Mouse (Mus musculus): ENCODE measurements around the gene Tspan18. TPM values are rescaled to one million over a fixed set of nuclear protein-coding genes. Genes with fewer than 3 reads are reported as not detected.

Gene Tspan18
- total RNA-seq, 1 experiment, result 1.4 TPM

DNA sequence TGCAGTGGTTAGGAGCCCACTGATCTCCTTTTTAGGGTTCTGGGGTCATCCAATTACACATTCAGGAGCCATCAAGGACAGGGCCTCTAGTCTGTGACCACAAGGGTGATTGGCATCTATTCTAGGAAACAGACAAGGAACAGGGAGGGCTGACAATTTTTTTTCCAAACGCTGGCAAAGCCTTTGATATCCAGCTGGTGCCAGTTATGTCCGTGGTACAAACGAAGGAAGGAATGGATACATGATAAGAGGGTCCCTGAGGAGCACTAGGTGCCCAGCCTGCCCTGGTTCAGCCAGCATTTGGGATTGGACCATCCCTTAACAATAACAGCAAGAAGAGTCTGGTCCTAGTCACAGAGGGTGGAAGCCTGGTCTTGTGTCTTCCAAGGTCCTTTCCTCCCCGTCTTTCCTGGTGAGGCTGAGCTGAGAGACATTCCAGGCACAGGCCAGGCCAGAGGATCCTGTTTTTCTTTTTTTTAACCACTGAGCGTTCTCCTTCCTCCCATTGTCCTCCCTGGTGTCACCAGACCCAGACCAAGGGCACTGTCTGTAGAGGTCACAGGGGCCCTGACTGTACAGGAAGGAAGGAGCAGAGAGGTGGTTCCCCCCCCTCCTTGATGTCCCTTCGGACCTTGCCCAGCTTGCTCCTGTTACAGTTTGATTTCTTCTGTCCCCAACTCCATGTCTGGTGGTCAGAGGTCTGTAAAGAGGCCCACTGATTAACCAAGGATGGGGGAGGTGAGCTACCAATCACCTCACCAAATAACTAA is 72.6 kb downstream of the Tspan18 start:
- Histone ChIP-seq H3K27ac (ENCODE audit: insufficient read depth, low read depth, low read length, poor library complexity, severe bottlenecking) (no peak overlapping the region), H3K9ac (ENCODE audit: insufficient read depth, low read depth, low read length, poor library complexity, severe bottlenecking) (no peak overlapping the region), H3K4me1 (ENCODE audit: control insufficient read depth in 2 of 2, insufficient read depth in 2 of 2, low read length in 2 of 2, poor library complexity in 1 of 2) (peaks cover 0 to 2% of the 10 kb centered on the region in 2 experiments; a peak in 1 of 4 replicates), H3K36me3 (ENCODE audit: control insufficient read depth, insufficient read depth, low read length, poor library complexity, severe bottlenecking) (no peaks in the 10 kb centered on the region), H3K9me3 (ENCODE audit: control insufficient read depth, insufficient read depth, low read depth, low read length) (no peaks in the 10 kb centered on the region), H3K4me3 (ENCODE audit: insufficient read depth in 1 of 2, low read depth in 1 of 2, low read length in 2 of 2, poor library complexity in 1 of 2, severe bottlenecking in 1 of 2) (no peak overlapping the region)
- DNase-seq (ENCODE audit: low read depth, low spot score), result no peak
- no peak for TF ChIP-seq ZC3H11A (IDR thresholded peaks at IDR 0.05; ENCODE audit: borderline replicate concordance, low read depth, low read length)
- TF ChIP-seq HCFC1 (IDR thresholded peaks at IDR 0.05; ENCODE audit: borderline replicate concordance, insufficient read depth, low read length), result no peak
- TF ChIP-seq CHD2 (IDR thresholded peaks at IDR 0.05; ENCODE audit: low read depth, low read length), result no peak
- 0 out of 2 replicates have a peak, but pooled peaks have one; percentile 40 for TF ChIP-seq ZNF384 (IDR thresholded peaks at IDR 0.05; ENCODE audit: low read depth, low read length)
- no peak for TF ChIP-seq MAFK (IDR thresholded peaks at IDR 0.05; ENCODE audit: insufficient read depth, low read depth, low read length)
- in situ Hi-C loops (cut with MboI; ENCODE audit: low sequenced_read_pairs in 2 of 2, unreplicated experiment in 2 of 2), result no loop called here

DNA sequence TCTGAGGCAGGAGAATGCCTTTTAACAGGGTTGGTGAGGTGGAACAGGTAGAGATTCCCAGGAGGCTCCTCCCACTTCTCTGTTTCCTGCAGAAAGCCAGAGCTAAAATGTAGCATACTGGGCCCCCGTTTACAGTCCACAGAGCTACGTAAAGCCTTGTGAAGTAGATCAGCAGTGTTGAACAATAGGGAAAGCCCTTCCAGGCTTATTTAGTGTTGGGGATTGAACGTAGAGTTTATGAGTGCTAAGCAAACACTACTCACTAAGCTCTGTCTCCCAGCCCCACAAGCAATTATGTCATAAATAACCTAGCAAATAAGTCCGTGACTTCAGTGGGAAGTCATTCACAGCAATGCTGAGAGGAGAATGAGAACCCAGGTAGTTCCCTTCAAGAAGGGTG is 76.7 kb downstream of the Tspan18 start:
- TF ChIP-seq ZC3H11A (IDR thresholded peaks at IDR 0.05; ENCODE audit: borderline replicate concordance, low read depth, low read length), result no peak
- TF ChIP-seq MAFK (IDR thresholded peaks at IDR 0.05; ENCODE audit: insufficient read depth, low read depth, low read length), result no peak
- TF ChIP-seq ZNF384 (IDR thresholded peaks at IDR 0.05; ENCODE audit: low read depth, low read length), result no peak
- no peak for TF ChIP-seq HCFC1 (IDR thresholded peaks at IDR 0.05; ENCODE audit: borderline replicate concordance, insufficient read depth, low read length)
- Histone ChIP-seq H3K4me1 (ENCODE audit: control insufficient read depth in 2 of 2, insufficient read depth in 2 of 2, low read length in 2 of 2, poor library complexity in 1 of 2) (peaks cover 0 to 2% of the 10 kb centered on the region in 2 experiments; a peak in 1 of 4 replicates), H3K36me3 (ENCODE audit: control insufficient read depth, insufficient read depth, low read length, poor library complexity, severe bottlenecking) (no peaks in the 10 kb centered on the region), H3K4me3 (ENCODE audit: insufficient read depth in 1 of 2, low read depth in 1 of 2, low read length in 2 of 2, poor library complexity in 1 of 2, severe bottlenecking in 1 of 2) (no peak overlapping the region), H3K9me3 (ENCODE audit: control insufficient read depth, insufficient read depth, low read depth, low read length) (no peaks in the 10 kb centered on the region), H3K9ac (ENCODE audit: insufficient read depth, low read depth, low read length, poor library complexity, severe bottlenecking) (no peak overlapping the region), H3K27ac (ENCODE audit: insufficient read depth, low read depth, low read length, poor library complexity, severe bottlenecking) (no peak overlapping the region)
- no peak for DNase-seq (ENCODE audit: low read depth, low spot score)
- in situ Hi-C loops (cut with MboI; ENCODE audit: low sequenced_read_pairs in 2 of 2, unreplicated experiment in 2 of 2), result no loop called here

DNA sequence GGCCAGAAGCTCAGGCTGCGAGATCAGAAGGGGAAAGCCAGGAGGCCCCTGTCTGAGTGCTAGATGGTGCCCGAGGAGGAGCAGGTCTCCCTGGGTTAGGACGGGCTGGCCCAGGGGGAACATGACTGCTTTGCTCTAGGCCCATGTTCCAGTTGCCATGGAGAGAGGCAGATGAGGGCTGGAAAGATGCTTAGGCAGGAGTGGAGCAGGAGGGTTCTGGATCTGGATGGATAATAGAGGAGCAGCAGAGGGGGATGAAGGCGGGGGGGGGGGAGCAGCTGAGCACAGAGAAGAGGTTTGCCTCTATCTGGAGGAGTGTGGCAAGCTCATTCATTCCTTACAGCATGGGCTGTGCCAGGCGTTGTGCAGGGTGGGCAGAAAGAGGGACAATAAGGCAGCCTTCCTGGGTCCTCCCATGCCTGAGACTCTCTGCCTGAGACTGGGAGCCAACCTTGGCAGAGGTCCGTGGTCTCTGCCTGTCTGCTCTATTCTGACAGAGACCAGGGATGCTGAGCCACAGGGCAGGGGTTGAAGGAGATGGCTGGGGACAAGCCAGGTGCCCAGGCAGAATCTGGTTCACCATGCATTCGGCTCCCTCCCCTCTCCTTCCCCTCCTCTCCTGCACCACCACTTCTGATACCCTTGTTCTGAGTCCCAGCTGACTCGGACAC is 77.4 kb downstream of the Tspan18 start:
- H3K9ac ChIP-seq (ENCODE audit: insufficient read depth, low read depth, low read length, poor library complexity, severe bottlenecking), result no peak overlapping the region
- H3K4me1 ChIP-seq (ENCODE audit: control insufficient read depth in 2 of 2, insufficient read depth in 2 of 2, low read length in 2 of 2, poor library complexity in 1 of 2), result peaks cover 0 to 2% of the 10 kb centered on the region in 2 experiments; a peak in 2 of 4 replicates
- no peaks in the 10 kb centered on the region for H3K36me3 ChIP-seq (ENCODE audit: control insufficient read depth, insufficient read depth, low read length, poor library complexity, severe bottlenecking)
- no peaks in the 10 kb centered on the region for H3K9me3 ChIP-seq (ENCODE audit: control insufficient read depth, insufficient read depth, low read depth, low read length)
- TF ChIP-seq CHD2 (IDR thresholded peaks at IDR 0.05; ENCODE audit: low read depth, low read length) (no peak), MAFK (IDR thresholded peaks at IDR 0.05; ENCODE audit: insufficient read depth, low read depth, low read length) (no peak), ZNF384 (IDR thresholded peaks at IDR 0.05; ENCODE audit: low read depth, low read length) (no peak), HCFC1 (IDR thresholded peaks at IDR 0.05; ENCODE audit: borderline replicate concordance, insufficient read depth, low read length) (no peak), ZC3H11A (IDR thresholded peaks at IDR 0.05; ENCODE audit: borderline replicate concordance, low read depth, low read length) (no peak)
- H3K27ac ChIP-seq (ENCODE audit: insufficient read depth, low read depth, low read length, poor library complexity, severe bottlenecking), result no peak overlapping the region
- DNase-seq (ENCODE audit: low read depth, low spot score), result no peak
- in situ Hi-C loops (cut with MboI; ENCODE audit: low sequenced_read_pairs in 2 of 2, unreplicated experiment in 2 of 2), result no loop called here
- no peak overlapping the region for H3K4me3 ChIP-seq (ENCODE audit: insufficient read depth in 1 of 2, low read depth in 1 of 2, low read length in 2 of 2, poor library complexity in 1 of 2, severe bottlenecking in 1 of 2)

DNA sequence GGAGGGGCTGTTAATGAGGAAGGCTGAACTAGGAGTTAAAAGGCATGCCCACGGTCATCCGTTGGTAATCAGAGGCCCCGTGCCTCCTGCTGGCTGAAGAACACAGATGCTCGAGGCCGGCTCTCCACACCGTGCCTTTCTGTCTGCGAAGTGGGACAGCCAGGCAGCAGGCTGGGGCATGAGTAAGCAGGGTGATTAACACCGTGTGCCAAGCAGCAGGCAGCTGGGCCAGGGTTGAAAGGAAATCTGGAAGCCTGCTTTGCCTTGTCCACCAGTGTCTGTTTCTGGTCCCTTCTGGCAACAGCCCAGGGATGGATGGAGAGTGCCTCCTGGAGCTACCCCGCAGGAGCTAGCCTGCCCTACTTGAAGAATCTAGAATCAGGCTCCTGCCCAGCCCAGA is 81.9 kb downstream of the Tspan18 start:
- in situ Hi-C loops (cut with MboI; ENCODE audit: low sequenced_read_pairs in 2 of 2, unreplicated experiment in 2 of 2), result no loop called here
- H3K27ac ChIP-seq (ENCODE audit: insufficient read depth, low read depth, low read length, poor library complexity, severe bottlenecking), result no peak overlapping the region
- no peaks in the 10 kb centered on the region for H3K9me3 ChIP-seq (ENCODE audit: control insufficient read depth, insufficient read depth, low read depth, low read length)
- H3K4me1 ChIP-seq (ENCODE audit: control insufficient read depth in 2 of 2, insufficient read depth in 2 of 2, low read length in 2 of 2, poor library complexity in 1 of 2), result peaks cover 0 to 2% of the 10 kb centered on the region in 2 experiments; a peak in 1 of 4 replicates
- no peak overlapping the region for H3K9ac ChIP-seq (ENCODE audit: insufficient read depth, low read depth, low read length, poor library complexity, severe bottlenecking)
- TF ChIP-seq HCFC1 (IDR thresholded peaks at IDR 0.05; ENCODE audit: borderline replicate concordance, insufficient read depth, low read length) (no peak), MAFK (IDR thresholded peaks at IDR 0.05; ENCODE audit: insufficient read depth, low read depth, low read length) (no peak), ZC3H11A (IDR thresholded peaks at IDR 0.05; ENCODE audit: borderline replicate concordance, low read depth, low read length) (no peak), ZNF384 (IDR thresholded peaks at IDR 0.05; ENCODE audit: low read depth, low read length) (no peak), CHD2 (IDR thresholded peaks at IDR 0.05; ENCODE audit: low read depth, low read length) (no peak)
- H3K4me3 ChIP-seq (ENCODE audit: insufficient read depth in 1 of 2, low read depth in 1 of 2, low read length in 2 of 2, poor library complexity in 1 of 2, severe bottlenecking in 1 of 2), result no peak overlapping the region
- no peak for DNase-seq (ENCODE audit: low read depth, low spot score)
- no peaks in the 10 kb centered on the region for H3K36me3 ChIP-seq (ENCODE audit: control insufficient read depth, insufficient read depth, low read length, poor library complexity, severe bottlenecking)
